Mouse (Mus musculus) ES-E14 (cell line): ENCODE data around the gene Cbln1.

Experiments used
- CHD2 ChIP-seq: IDR thresholded peaks from 2 replicates; pipeline ENCODE4 v1.6.1; 2014; ENCODE audit warnings: mild to moderate bottlenecking, low read depth, low read length, inconsistent platforms
- HCFC1 ChIP-seq: IDR thresholded peaks from 2 replicates; pipeline ENCODE4 v1.6.1; 2012; ENCODE audit warnings: low read length, inconsistent platforms, borderline replicate concordance; ENCODE audit not compliant: insufficient read depth
- MAFK ChIP-seq: IDR thresholded peaks from 2 replicates; pipeline ENCODE4 v1.6.1; 2014; ENCODE audit warnings: mild to moderate bottlenecking, low read depth, low read length, inconsistent platforms; ENCODE audit not compliant: insufficient read depth
- ZC3H11A ChIP-seq: IDR thresholded peaks from 2 replicates; pipeline ENCODE4 v1.6.1; 2012; ENCODE audit warnings: low read depth, mild to moderate bottlenecking, inconsistent platforms, low read length, borderline replicate concordance
- ZNF384 ChIP-seq: IDR thresholded peaks from 2 replicates; pipeline ENCODE4 v1.6.1; 2012; ENCODE audit warnings: low read depth, low read length, inconsistent platforms

- TF ChIP-seq MAFK (no peak), ZNF384 (no peak), CHD2 (no peak), ZC3H11A (no peak), HCFC1 (no peak)
These were observed 47.7 kb downstream of the Cbln1 start for GRCm38 (mm10) chr8:87424706-87425105.
